Mouse (Mus musculus) cerebellum, adult 2 months (tissue): ENCODE measurements at regions not wholly inside any gene's neighbourhood (a gene's known extent, or its start where the extent isn't known, plus 50 kb on each side); places are given as distances from the start of the nearest gene placed in this dataset.
A peak's percentile ranks its signal among the peaks of the same experiment; 100 is the strongest.

Experiments
- DNase-seq, 2 experiments: peaks; one replicate each; pipeline ENCODE4 v3.0.0; 2021
- H3K27ac ChIP-seq: fragments of 200-500 bp; 2 replicates; pipeline ENCODE4 v1.5.1; 2012; ENCODE audit warnings: low read length, control low read depth, inconsistent platforms; ENCODE audit not compliant: insufficient read depth
- H3K27me3 ChIP-seq: fragments of 200-500 bp; 2 replicates; pipeline ENCODE4 v1.6.1; 2012; ENCODE audit warnings: inconsistent platforms, mild to moderate bottlenecking, low read length, moderate library complexity; ENCODE audit not compliant: control insufficient read depth, insufficient read depth
- H3K4me1 ChIP-seq: fragments of 200-500 bp; 2 replicates; pipeline ENCODE4 v1.6.1; 2011; ENCODE audit warnings: low read length; ENCODE audit not compliant: control insufficient read depth, insufficient read depth
- H3K4me3 ChIP-seq: fragments of 200-500 bp; replicated peaks from 2 replicates; pipeline ENCODE3; 2011; ENCODE audit warnings: mild to moderate bottlenecking, low read depth, low read length, control low read depth; ENCODE audit not compliant: insufficient read depth
- CTCF ChIP-seq: fragments of 200-500 bp; IDR thresholded peaks from 2 replicates; pipeline ENCODE4 v1.5.1; 2011; ENCODE audit warnings: low read depth, mild to moderate bottlenecking, control low read depth, low read length, moderate library complexity, borderline replicate concordance; ENCODE audit not compliant: insufficient read depth
- POLR2A ChIP-seq: fragments of 200-500 bp; IDR thresholded peaks from 2 replicates; pipeline ENCODE4 v1.6.1; 2011; ENCODE audit warnings: low read length, control low read depth, borderline replicate concordance; ENCODE audit not compliant: insufficient read depth
- WGBS: fragments of 180-500 bp; shearing (Covaris S2); methylation state at CpG from one replicate; pipeline ENCODE4 v1.1.7; 2018; 5-methylcytosine and 5-hydroxymethylcytosine counted together

- no peak for DNase-seq
- H3K4me1 ChIP-seq: no peaks in the 10 kb centered on the region
- WGBS: 96% methylated on average over 6 of the region's 6 CpGs
- TF ChIP-seq POLR2A (no peak), CTCF (no peak)
- no peak overlapping the region for H3K27ac ChIP-seq
- no peaks in the 10 kb centered on the region; the same call in 1 of the 2 replicates for H3K27me3 ChIP-seq
- H3K4me3 ChIP-seq: no peak overlapping the region
These were observed 153.5 kb upstream of the Agap1 start for GRCm38 (mm10) chr1:89301151-89301550.

- peak overlapping the region; percentile 35 for H3K4me3 ChIP-seq
- TF ChIP-seq CTCF (no peak), POLR2A (no peak)
- H3K4me1 ChIP-seq: no peaks in the 10 kb centered on the region
- DNase-seq: peak in 1 of 2 experiments; percentile 16
- H3K27me3 ChIP-seq: no peaks in the 10 kb centered on the region; the same call in 1 of the 2 replicates
- no peak overlapping the region for H3K27ac ChIP-seq
- WGBS: 14% methylated on average over 20 of the region's 20 CpGs
These were observed 152.1 kb upstream of the Agap1 start for GRCm38 (mm10) chr1:89302368-89302951.

- H3K27ac ChIP-seq: no peak overlapping the region
- H3K27me3 ChIP-seq: no peaks in the 10 kb centered on the region; the same call in 1 of the 2 replicates
- DNase-seq: no peak
- no peak overlapping the region for H3K4me3 ChIP-seq
- 73% methylated on average over 7 of the region's 7 CpGs for WGBS
- H3K4me1 ChIP-seq: no peaks in the 10 kb centered on the region
- TF ChIP-seq CTCF (no peak), POLR2A (no peak)
These were observed 149.4 kb upstream of the Agap1 start for GRCm38 (mm10) chr1:89305171-89305570.

GRCm38 (mm10) chr1:89308788-89309187 lies 145.8 kb upstream of the Agap1 start:
- H3K27ac ChIP-seq: no peak overlapping the region
- peak; percentile 82 to 84 for DNase-seq
- H3K27me3 ChIP-seq: no peaks in the 10 kb centered on the region
- no peaks in the 10 kb centered on the region for H3K4me1 ChIP-seq
- TF ChIP-seq POLR2A (0 out of 2 replicates have a peak, but pooled peaks have one; percentile 8), CTCF (no peak)
- WGBS: 4% methylated on average over 13 of the region's 13 CpGs
- H3K4me3 ChIP-seq: peak overlapping the region; percentile 43

- 69% methylated on average over 7 of the region's 7 CpGs for WGBS
- TF ChIP-seq CTCF (no peak), POLR2A (no peak)
- H3K27me3 ChIP-seq: no peaks in the 10 kb centered on the region
- no peaks in the 10 kb centered on the region for H3K4me1 ChIP-seq
- H3K4me3 ChIP-seq: no peak overlapping the region
- no peak overlapping the region for H3K27ac ChIP-seq
- DNase-seq: no peak
These were observed 141.5 kb upstream of the Agap1 start for GRCm38 (mm10) chr1:89313064-89313463.

- WGBS: 96% methylated on average over 4 of the region's 4 CpGs
These were observed 136.7 kb upstream of the Agap1 start for GRCm38 (mm10) chr1:89317897-89318296.

GRCm38 (mm10) chr1:89318663-89319062 lies 135.9 kb upstream of the Agap1 start:
- WGBS: 70% methylated on average over 4 of the region's 4 CpGs

More at GRCm38 (mm10) chr1:89317897-89318296, 136.7 kb upstream of the Agap1 start:
- no peaks in the 10 kb centered on the region; the same call in 1 of the 2 replicates for H3K27me3 ChIP-seq
- no peak overlapping the region for H3K4me3 ChIP-seq
- peaks cover 2% of the 10 kb centered on the region; the same call in 1 of the 2 replicates for H3K4me1 ChIP-seq
- no peak overlapping the region for H3K27ac ChIP-seq
- DNase-seq: no peak
- no peak for TF ChIP-seq CTCF
- no peak for TF ChIP-seq POLR2A

GRCm38 (mm10) chr1:89322621-89323020 lies 132.0 kb upstream of the Agap1 start:
- WGBS: 76% methylated on average over 4 of the region's 4 CpGs
- no peaks in the 10 kb centered on the region; the same call in 1 of the 2 replicates for H3K27me3 ChIP-seq
- TF ChIP-seq POLR2A (no peak), CTCF (no peak)

More at GRCm38 (mm10) chr1:89318663-89319062, 135.9 kb upstream of the Agap1 start:
- TF ChIP-seq POLR2A: no peak
- TF ChIP-seq CTCF: no peak
- DNase-seq: no peak
- H3K27ac ChIP-seq: no peak overlapping the region
- H3K27me3 ChIP-seq: no peaks in the 10 kb centered on the region; the same call in 1 of the 2 replicates
- no peak overlapping the region for H3K4me3 ChIP-seq
- H3K4me1 ChIP-seq: peaks cover 2% of the 10 kb centered on the region; the same call in 1 of the 2 replicates

More at GRCm38 (mm10) chr1:89322621-89323020, 132.0 kb upstream of the Agap1 start:
- no peak for DNase-seq
- Histone ChIP-seq H3K4me1 (peaks cover 2% of the 10 kb centered on the region; the same call in 1 of the 2 replicates), H3K4me3 (no peak overlapping the region), H3K27ac (no peak overlapping the region)
